Mouse (Mus musculus) midbrain, postnatal 0 days (tissue): ENCODE data around the gene Ciao2b. TPM values are rescaled to one million over a fixed set of nuclear protein-coding genes. Genes with fewer than 3 reads are reported as not detected.

Experiments
- ATAC-seq: fragments of 200-750 bp; cut with Nextera tagmentation; 2 replicates; pipeline ENCODE4 v1.8.0; 2017; ENCODE audit warnings: moderate number of reproducible peaks, mild to moderate bottlenecking, moderate TSS enrichment, moderate library complexity; ENCODE audit not compliant: low FRiP score
- DNase-seq: peaks from one replicate; pipeline ENCODE4 v3.0.0-alpha.2; 2015; ENCODE audit warnings: low spot score
- H3K27ac ChIP-seq: fragments of 300-500 bp; sonication (generic); 2 replicates; pipeline ENCODE4 v1.5.1; 2014; ENCODE audit warnings: low read depth, mild to moderate bottlenecking, low read length, mixed read lengths
- H3K27me3 ChIP-seq: fragments of 300-500 bp; sonication (generic); 2 replicates; pipeline ENCODE4 v1.6.1; 2014; ENCODE audit warnings: low read length, control low read depth, mixed read lengths; ENCODE audit not compliant: insufficient read depth
- H3K36me3 ChIP-seq: fragments of 300-500 bp; sonication (generic); 2 replicates; pipeline ENCODE4 v1.6.1; 2014; ENCODE audit warnings: low read length, control low read depth, mixed read lengths; ENCODE audit not compliant: insufficient read depth
- H3K4me1 ChIP-seq: fragments of 300-500 bp; sonication (generic); 2 replicates; pipeline ENCODE4 v1.6.1; 2014; ENCODE audit warnings: mild to moderate bottlenecking, control low read depth, antibody characterized with exemption, low read length, mixed read lengths; ENCODE audit not compliant: insufficient read depth
- H3K4me2 ChIP-seq: fragments of 300-500 bp; sonication (generic); 2 replicates; pipeline ENCODE4 v1.6.1; 2014; ENCODE audit warnings: low read depth, mild to moderate bottlenecking, low read length, mixed read lengths; ENCODE audit not compliant: poor library complexity, severe bottlenecking
- H3K4me3 ChIP-seq: fragments of 300-500 bp; sonication (generic); 2 replicates; pipeline ENCODE4 v1.5.1; 2014; ENCODE audit warnings: low read depth, mild to moderate bottlenecking, low read length, moderate library complexity
- H3K9ac ChIP-seq: fragments of 300-500 bp; sonication (generic); replicated peaks from 2 replicates; pipeline ENCODE4 v1.6.1; 2014; ENCODE audit warnings: mild to moderate bottlenecking, low read length, moderate library complexity, mixed read lengths; ENCODE audit not compliant: poor library complexity, severe bottlenecking
- H3K9me3 ChIP-seq: fragments of 300-500 bp; sonication (generic); 2 replicates; pipeline ENCODE4 v1.6.1; 2016; ENCODE audit warnings: low read length, control low read depth
- CTCF ChIP-seq: IDR thresholded peaks from 2 replicates; pipeline ENCODE4 v1.5.1; 2016; ENCODE audit warnings: antibody characterized with exemption, mild to moderate bottlenecking
- WGBS: fragments of 180-500 bp; shearing (Covaris S2); extraction: QIAGEN DNeasy Blood & Tissue Kit; methylation state at CpG from one replicate; pipeline ENCODE4 v1.1.7; 2014; 5-methylcytosine and 5-hydroxymethylcytosine counted together
- polyA plus RNA-seq: library from polyadenylated mRNA; unstranded; fragments of >200 nt; fragmentation: Nextera tagmentation; extraction: Ambion mirVana; gene quantifications from 2 replicates; pipeline ENCODE4 v1.2.1, GENCODE M21; 2015
- total RNA-seq: library from RNA; depleted of rRNA; stranded (reverse); fragments of >200 nt; gene quantifications from 2 replicates; pipeline ENCODE4 v1.2.3, GENCODE M21; 2014

Ciao2b gene
- total and polyA plus RNA-seq, 2 experiments from 2014 or later: 84.0 to 108 TPM

GRCm38 (mm10) chr8:104632486-104632885 is 9.3 kb downstream of the Ciao2b start:
- Histone ChIP-seq H3K27ac (0 out of 2 replicates have a peak overlapping the region, but pooled peaks have one; percentile 38), H3K4me3 (no peak overlapping the region), H3K36me3 (peaks cover 3% of the 10 kb centered on the region; the same call in 1 of the 2 replicates), H3K9me3 (no peaks in the 10 kb centered on the region), H3K9ac (no peak overlapping the region), H3K4me2 (no peak overlapping the region), H3K27me3 (peaks cover 4% of the 10 kb centered on the region; the same call in 1 of the 2 replicates), H3K4me1 (peaks cover 11% of the 10 kb centered on the region)
- peak; percentile 77 for ATAC-seq
- WGBS: 44% methylated on average over 6 of the region's 6 CpGs
- DNase-seq: peak; percentile 59
- TF ChIP-seq CTCF: no peak

- H3K27ac ChIP-seq: 0 out of 2 replicates have a peak overlapping the region, but pooled peaks have one; percentile 38
- H3K4me1 ChIP-seq: peaks cover 11% of the 10 kb centered on the region
- 35% methylated on average over 5 of the region's 5 CpGs for WGBS
- H3K4me2 ChIP-seq: 0 out of 2 replicates have a peak overlapping the region, but pooled peaks have one; percentile 58
- H3K36me3 ChIP-seq: peaks cover 3% of the 10 kb centered on the region; the same call in 1 of the 2 replicates
- TF ChIP-seq CTCF: no peak
- H3K9ac ChIP-seq: no peak overlapping the region
- no peaks in the 10 kb centered on the region for H3K9me3 ChIP-seq
- DNase-seq: no peak
- ATAC-seq: no peak
- peaks cover 4% of the 10 kb centered on the region; the same call in 1 of the 2 replicates for H3K27me3 ChIP-seq
- no peak overlapping the region for H3K4me3 ChIP-seq
Measured at GRCm38 (mm10) chr8:104631975-104632374, 9.8 kb downstream of the Ciao2b start.

DNA sequence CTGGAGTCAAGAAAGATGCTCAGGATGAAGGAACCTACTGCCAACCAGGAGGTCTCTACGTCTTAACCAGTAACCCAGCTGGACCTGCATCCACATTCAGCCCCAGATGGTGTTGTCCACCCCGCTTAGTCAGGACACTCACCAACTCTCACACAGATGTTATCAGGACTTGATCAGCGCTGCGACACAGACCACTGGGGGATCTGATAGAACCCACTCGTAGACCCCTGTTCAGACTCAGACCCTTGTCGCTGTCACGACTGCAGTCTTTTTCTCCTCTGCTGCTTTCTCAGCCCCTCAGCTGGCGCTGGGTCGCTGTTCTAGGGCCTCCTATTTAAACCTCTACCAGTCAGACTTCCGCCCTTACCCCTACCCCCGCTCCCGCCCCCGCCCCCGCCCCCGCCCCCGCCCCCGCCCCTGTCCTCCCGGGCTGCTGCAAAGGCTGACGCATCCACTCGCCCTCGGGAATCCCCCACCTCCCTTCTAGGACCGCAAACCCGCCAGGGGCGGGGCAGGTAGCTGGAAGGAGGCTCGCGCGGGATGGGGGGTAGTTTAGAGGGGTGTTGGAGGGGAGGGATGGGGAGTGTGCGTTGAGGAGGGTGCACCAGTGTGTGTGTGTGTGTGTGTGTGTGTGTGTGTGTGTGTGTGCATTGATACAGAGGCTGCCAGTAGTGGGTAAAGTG is 10.6 kb downstream of the Ciao2b start, which contains the start of gene Rrad:
Gene Rrad (minus strand): TSS at position 347 of the 683 bp plus-strand sequence.
- no peak for TF ChIP-seq CTCF
- Histone ChIP-seq H3K27ac (0 out of 2 replicates have a peak within 1 kb of the TSS, but pooled peaks have one; percentile 38), H3K36me3 (peaks cover 3% of the 10 kb centered on the region; the same call in 1 of the 2 replicates), H3K9ac (peak within 1 kb of the TSS; percentile 46), H3K4me3 (peak within 1 kb of the TSS; percentile 36), H3K27me3 (peaks cover 4% of the 10 kb centered on the region; the same call in 1 of the 2 replicates), H3K4me1 (peaks cover 11% of the 10 kb centered on the region), H3K9me3 (no peaks in the 10 kb centered on the region), H3K4me2 (peak within 1 kb of the TSS; percentile 58)
- ATAC-seq: peak; percentile 24; the same call in 1 of the 2 replicates
- under 1% methylated on average over 18 of the region's 28 CpGs for WGBS
- DNase-seq: peak; percentile 17

DNA sequence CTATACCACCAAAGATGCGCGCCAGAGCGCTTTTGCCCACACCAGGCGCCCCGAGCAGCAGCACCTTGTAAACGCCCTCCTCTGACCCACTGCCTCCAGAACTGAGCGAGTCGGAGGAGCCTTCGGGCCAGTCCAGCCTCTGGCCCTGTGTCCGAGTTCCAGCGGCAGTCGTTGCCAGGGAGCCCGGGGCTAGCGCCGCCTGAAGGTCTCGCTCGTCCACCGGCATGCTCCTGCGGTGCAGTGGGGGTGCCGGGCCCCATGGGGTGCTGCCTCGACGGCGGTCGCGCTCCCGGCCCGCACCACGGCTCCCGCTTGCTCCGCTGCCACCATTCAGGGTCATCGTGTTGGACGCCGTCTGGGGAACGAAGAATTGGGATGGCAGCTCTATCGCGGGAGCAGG is 11.2 kb downstream of the Ciao2b start:
- WGBS: under 1% methylated on average over 36 of the region's 36 CpGs
- Histone ChIP-seq H3K36me3 (peaks cover 3% of the 10 kb centered on the region; the same call in 1 of the 2 replicates), H3K9me3 (no peaks in the 10 kb centered on the region), H3K27me3 (peaks cover 4% of the 10 kb centered on the region; the same call in 1 of the 2 replicates), H3K4me3 (peak overlapping the region; percentile 36), H3K9ac (peak overlapping the region; percentile 46; the same call in 1 of the 2 replicates), H3K27ac (no peak overlapping the region), H3K4me1 (peaks cover 11% of the 10 kb centered on the region), H3K4me2 (peak overlapping the region; percentile 58)
- peak; percentile 23; the same call in 1 of the 2 replicates for TF ChIP-seq CTCF
- ATAC-seq (0 out of 2 replicates have a peak, but pooled peaks have one; percentile 22), DNase-seq (no peak)

GRCm38 (mm10) chr8:104630111-104630479 is 11.7 kb downstream of the Ciao2b start:
- peaks cover 4% of the 10 kb centered on the region; the same call in 1 of the 2 replicates for H3K27me3 ChIP-seq
- H3K36me3 ChIP-seq: peaks cover under 1% of the 10 kb centered on the region; the same call in 1 of the 2 replicates
- ATAC-seq: no peak
- no peak overlapping the region for H3K27ac ChIP-seq
- peak overlapping the region; percentile 36 for H3K4me3 ChIP-seq
- no peaks in the 10 kb centered on the region for H3K9me3 ChIP-seq
- H3K9ac ChIP-seq: no peak overlapping the region
- H3K4me2 ChIP-seq: peak overlapping the region; percentile 58
- 34% methylated on average over 8 of the region's 8 CpGs for WGBS
- no peak for DNase-seq
- peaks cover 11% of the 10 kb centered on the region for H3K4me1 ChIP-seq
- TF ChIP-seq CTCF: no peak
